Mouse (Mus musculus) hindbrain, embryonic 12.5 days (tissue): Measurements from ENCODE around the gene Rhbdd1. TPM values are rescaled to one million over a fixed set of nuclear protein-coding genes. Genes with fewer than 3 reads are reported as not detected.

ENCODE experiments used
- ATAC-seq: fragments of 200-750 bp; cut with Nextera tagmentation; 2 replicates; pipeline ENCODE4 v1.8.0; 2017; ENCODE audit warnings: moderate TSS enrichment; ENCODE audit not compliant: low FRiP score
- H3K27ac ChIP-seq: fragments of 300-500 bp; sonication (generic); 2 replicates; pipeline ENCODE4 v1.5.1; 2016; ENCODE audit warnings: mild to moderate bottlenecking
- H3K27me3 ChIP-seq: fragments of 300-500 bp; sonication (generic); 2 replicates; pipeline ENCODE4 v1.6.1; 2016; ENCODE audit warnings: mild to moderate bottlenecking
- H3K36me3 ChIP-seq: fragments of 300-500 bp; sonication (generic); 2 replicates; pipeline ENCODE4 v1.6.1; 2016; ENCODE audit warnings: mild to moderate bottlenecking
- H3K4me1 ChIP-seq: fragments of 300-500 bp; sonication (generic); 2 replicates; pipeline ENCODE4 v1.6.1; 2016
- H3K4me2 ChIP-seq: fragments of 300-500 bp; sonication (generic); replicated peaks from 2 replicates; pipeline ENCODE4 v1.6.1; 2016; ENCODE audit warnings: mild to moderate bottlenecking
- H3K4me3 ChIP-seq: fragments of 300-500 bp; sonication (generic); 2 replicates; pipeline ENCODE4 v1.5.1; 2016; ENCODE audit warnings: mild to moderate bottlenecking
- H3K9ac ChIP-seq: fragments of 300-500 bp; sonication (generic); 2 replicates; pipeline ENCODE4 v1.6.1; 2016; ENCODE audit warnings: mild to moderate bottlenecking, moderate library complexity
- H3K9me3 ChIP-seq: fragments of 300-500 bp; sonication (generic); replicated peaks from 2 replicates; pipeline ENCODE4 v1.6.1; 2016; ENCODE audit warnings: mild to moderate bottlenecking
- WGBS: fragments of 180-500 bp; shearing (Covaris S2); methylation state at CpG from one replicate; pipeline ENCODE4 v1.1.7; 2016; 5-methylcytosine and 5-hydroxymethylcytosine counted together
- polyA plus RNA-seq: library from polyadenylated mRNA; unstranded; fragments of >200 nt; fragmentation: Nextera tagmentation; extraction: Ambion mirVana; gene quantifications from 2 replicates; pipeline ENCODE4 v1.2.1, GENCODE M21; 2016

Gene Rhbdd1
- polyA plus RNA-seq, 1 experiment from 2014 or later: 7.9 TPM

GRCm38 (mm10) chr1:82451927-82452651 is 135.8 kb downstream of the Rhbdd1 start:
- Histone ChIP-seq H3K4me3 (no peak overlapping the region), H3K9ac (no peak overlapping the region), H3K27ac (no peak overlapping the region), H3K4me1 (no peaks in the 10 kb centered on the region; the same call in 1 of the 2 replicates), H3K36me3 (no peaks in the 10 kb centered on the region), H3K27me3 (no peaks in the 10 kb centered on the region), H3K9me3 (no peaks in the 10 kb centered on the region), H3K4me2 (no peak overlapping the region)
- 30% methylated on average over 6 of the region's 6 CpGs for WGBS
- peak; percentile 64 for ATAC-seq

- H3K9me3 ChIP-seq: no peaks in the 10 kb centered on the region
- H3K36me3 ChIP-seq: no peaks in the 10 kb centered on the region
- no peak overlapping the region for H3K27ac ChIP-seq
- H3K27me3 ChIP-seq: no peaks in the 10 kb centered on the region
- H3K4me1 ChIP-seq: no peaks in the 10 kb centered on the region; the same call in 1 of the 2 replicates
- ATAC-seq: no peak
- no peak overlapping the region for H3K9ac ChIP-seq
- no peak overlapping the region for H3K4me2 ChIP-seq
- 90% methylated on average over 3 of the region's 3 CpGs for WGBS
- H3K4me3 ChIP-seq: no peak overlapping the region
These were observed 137.8 kb downstream of the Rhbdd1 start for GRCm38 (mm10) chr1:82454031-82454430.

- no peaks in the 10 kb centered on the region for H3K4me1 ChIP-seq
- no peaks in the 10 kb centered on the region for H3K9me3 ChIP-seq
- H3K27ac ChIP-seq: no peak overlapping the region
- H3K4me2 ChIP-seq: no peak overlapping the region
- 86% methylated on average over 4 of the region's 4 CpGs for WGBS
- H3K4me3 ChIP-seq: no peak overlapping the region
- H3K27me3 ChIP-seq: no peaks in the 10 kb centered on the region
- H3K36me3 ChIP-seq: no peaks in the 10 kb centered on the region
- ATAC-seq: no peak
- no peak overlapping the region for H3K9ac ChIP-seq
These were observed 143.1 kb downstream of the Rhbdd1 start for GRCm38 (mm10) chr1:82459350-82459749.

- 79% methylated on average over 2 of the region's 2 CpGs for WGBS
- Histone ChIP-seq H3K9ac (no peak overlapping the region), H3K4me1 (no peaks in the 10 kb centered on the region), H3K4me3 (no peak overlapping the region), H3K27ac (no peak overlapping the region), H3K4me2 (no peak overlapping the region), H3K36me3 (no peaks in the 10 kb centered on the region), H3K9me3 (no peaks in the 10 kb centered on the region), H3K27me3 (no peaks in the 10 kb centered on the region)
- ATAC-seq: no peak
These were observed 143.7 kb downstream of the Rhbdd1 start for GRCm38 (mm10) chr1:82459926-82460325.

- Histone ChIP-seq H3K9me3 (no peaks in the 10 kb centered on the region), H3K4me1 (no peaks in the 10 kb centered on the region), H3K27ac (no peak overlapping the region), H3K36me3 (no peaks in the 10 kb centered on the region), H3K4me3 (no peak overlapping the region), H3K4me2 (no peak overlapping the region), H3K9ac (no peak overlapping the region), H3K27me3 (no peaks in the 10 kb centered on the region)
- 73% methylated on average over 4 of the region's 4 CpGs for WGBS
- ATAC-seq: no peak
These were observed 144.8 kb downstream of the Rhbdd1 start for GRCm38 (mm10) chr1:82461041-82461440.

GRCm38 (mm10) chr1:82465321-82465853 is 149.1 kb downstream of the Rhbdd1 start:
- no peaks in the 10 kb centered on the region for H3K9me3 ChIP-seq
- no peak for ATAC-seq

GRCm38 (mm10) chr1:82468872-82469271 is 152.6 kb downstream of the Rhbdd1 start:
- no peak overlapping the region for H3K4me3 ChIP-seq
- no peak for ATAC-seq

More at GRCm38 (mm10) chr1:82465321-82465853, 149.1 kb downstream of the Rhbdd1 start:
- H3K9ac ChIP-seq: no peak overlapping the region
- H3K4me1 ChIP-seq: no peaks in the 10 kb centered on the region
- no peaks in the 10 kb centered on the region for H3K36me3 ChIP-seq
- no peak overlapping the region for H3K4me2 ChIP-seq
- 46% methylated on average over 6 of the region's 6 CpGs for WGBS
- no peak overlapping the region for H3K27ac ChIP-seq
- no peaks in the 10 kb centered on the region for H3K27me3 ChIP-seq
- H3K4me3 ChIP-seq: no peak overlapping the region

GRCm38 (mm10) chr1:82470516-82471225 is 154.4 kb downstream of the Rhbdd1 start:
- no peak overlapping the region for H3K27ac ChIP-seq
- H3K4me2 ChIP-seq: no peak overlapping the region
- no peaks in the 10 kb centered on the region for H3K27me3 ChIP-seq
- H3K9ac ChIP-seq: no peak overlapping the region
- 89% methylated on average over 10 of the region's 10 CpGs for WGBS
- H3K4me3 ChIP-seq: no peak overlapping the region
- ATAC-seq: no peak
- H3K36me3 ChIP-seq: no peaks in the 10 kb centered on the region
- peaks cover 6% of the 10 kb centered on the region for H3K4me1 ChIP-seq
- no peaks in the 10 kb centered on the region for H3K9me3 ChIP-seq

More at GRCm38 (mm10) chr1:82468872-82469271, 152.6 kb downstream of the Rhbdd1 start:
- no peak overlapping the region for H3K9ac ChIP-seq
- H3K9me3 ChIP-seq: no peaks in the 10 kb centered on the region
- WGBS: 84% methylated on average over 6 of the region's 6 CpGs
- no peak overlapping the region for H3K27ac ChIP-seq
- H3K27me3 ChIP-seq: no peaks in the 10 kb centered on the region
- no peak overlapping the region for H3K4me2 ChIP-seq
- H3K4me1 ChIP-seq: no peaks in the 10 kb centered on the region
- no peaks in the 10 kb centered on the region for H3K36me3 ChIP-seq

GRCm38 (mm10) chr1:82473467-82473866 is 157.2 kb downstream of the Rhbdd1 start:
- H3K4me3 ChIP-seq: no peak overlapping the region
- H3K9ac ChIP-seq: no peak overlapping the region
- no peaks in the 10 kb centered on the region for H3K36me3 ChIP-seq
- H3K4me1 ChIP-seq: peaks cover 16% of the 10 kb centered on the region
- no peaks in the 10 kb centered on the region for H3K27me3 ChIP-seq
- H3K9me3 ChIP-seq: no peaks in the 10 kb centered on the region
- no peak overlapping the region for H3K27ac ChIP-seq
- H3K4me2 ChIP-seq: no peak overlapping the region
- ATAC-seq: no peak

- 11% methylated on average over 4 of the region's 4 CpGs for WGBS
- no peak overlapping the region for H3K4me3 ChIP-seq
- H3K4me1 ChIP-seq: peaks cover 16% of the 10 kb centered on the region
- ATAC-seq: peak; percentile 75
- H3K36me3 ChIP-seq: no peaks in the 10 kb centered on the region
- H3K27ac ChIP-seq: no peak overlapping the region
- no peak overlapping the region for H3K4me2 ChIP-seq
- no peaks in the 10 kb centered on the region for H3K9me3 ChIP-seq
- no peaks in the 10 kb centered on the region for H3K27me3 ChIP-seq
- H3K9ac ChIP-seq: no peak overlapping the region
These were observed 158.3 kb downstream of the Rhbdd1 start for GRCm38 (mm10) chr1:82474461-82474961.

- Histone ChIP-seq H3K27ac (no peak overlapping the region), H3K27me3 (no peaks in the 10 kb centered on the region), H3K4me2 (no peak overlapping the region), H3K9ac (no peak overlapping the region), H3K9me3 (no peaks in the 10 kb centered on the region), H3K36me3 (no peaks in the 10 kb centered on the region), H3K4me1 (peaks cover 16% of the 10 kb centered on the region), H3K4me3 (no peak overlapping the region)
- WGBS: 45% methylated on average over 5 of the region's 5 CpGs
- ATAC-seq: no peak
These were observed 159.0 kb downstream of the Rhbdd1 start for GRCm38 (mm10) chr1:82475254-82475653.

GRCm38 (mm10) chr1:82475821-82476220 is 159.6 kb downstream of the Rhbdd1 start:
- ATAC-seq: no peak
- Histone ChIP-seq H3K36me3 (no peaks in the 10 kb centered on the region), H3K9ac (no peak overlapping the region), H3K27me3 (no peaks in the 10 kb centered on the region), H3K4me1 (peaks cover 16% of the 10 kb centered on the region), H3K4me2 (no peak overlapping the region; the same call in 1 of the 2 replicates), H3K27ac (no peak overlapping the region), H3K9me3 (no peaks in the 10 kb centered on the region), H3K4me3 (no peak overlapping the region)
- WGBS: 55% methylated on average over 4 of the region's 4 CpGs
